Mouse (Mus musculus): ENCODE data around the gene Dap. TPM values are rescaled to one million over a fixed set of nuclear protein-coding genes. Genes with fewer than 3 reads are reported as not detected.

Dap gene
- polyA plus RNA-seq, 1 experiment from 2014 or later: 65.1 TPM

- no peaks in the 10 kb centered on the region for H3K27me3 ChIP-seq (ENCODE audit: control insufficient read depth, insufficient read depth, low read length)
- no peak overlapping the region for H3K27ac ChIP-seq (ENCODE audit: low read depth, low read length)
- no peak overlapping the region for H3K4me3 ChIP-seq (ENCODE audit: low read depth, low read length)
- WGBS (ENCODE audit: insufficient replicate concordance): 29% methylated on average over 6 of the region's 6 CpGs
- H3K9ac ChIP-seq (ENCODE audit: low read depth, low read length): no peak overlapping the region
- ATAC-seq (replicated peaks; ENCODE audit: insufficient number of reproducible peaks, low FRiP score, low TSS enrichment): peak; percentile 44
- no peaks in the 10 kb centered on the region for H3K36me3 ChIP-seq (ENCODE audit: control insufficient read depth, insufficient read depth, low read length)
- no peak overlapping the region for H3K4me2 ChIP-seq
- H3K4me1 ChIP-seq (ENCODE audit: control insufficient read depth, insufficient read depth, low read length): no peaks in the 10 kb centered on the region; the same call in 1 of the 2 replicates
- no peaks in the 10 kb centered on the region for H3K9me3 ChIP-seq (replicated peaks; ENCODE audit: control insufficient read depth, low read length)
These were observed 40.7 kb downstream of the Dap start for GRCm38 (mm10) chr15:31264827-31265226.

- no peaks in the 10 kb centered on the region for H3K9me3 ChIP-seq (replicated peaks; ENCODE audit: control insufficient read depth, low read length)
- H3K4me2 ChIP-seq: no peak overlapping the region
- no peaks in the 10 kb centered on the region for H3K27me3 ChIP-seq (ENCODE audit: control insufficient read depth, insufficient read depth, low read length)
- H3K27ac ChIP-seq (ENCODE audit: low read depth, low read length): no peak overlapping the region
- H3K36me3 ChIP-seq (ENCODE audit: control insufficient read depth, insufficient read depth, low read length): no peaks in the 10 kb centered on the region
- H3K4me3 ChIP-seq (ENCODE audit: low read depth, low read length): no peak overlapping the region
- 0 out of 2 replicates have a peak, but pooled peaks have one; percentile 43 for ATAC-seq (replicated peaks; ENCODE audit: insufficient number of reproducible peaks, low FRiP score, low TSS enrichment)
- WGBS (ENCODE audit: insufficient replicate concordance): 93% methylated on average over 8 of the region's 8 CpGs
- no peaks in the 10 kb centered on the region; the same call in 1 of the 2 replicates for H3K4me1 ChIP-seq (ENCODE audit: control insufficient read depth, insufficient read depth, low read length)
- no peak overlapping the region for H3K9ac ChIP-seq (ENCODE audit: low read depth, low read length)
These were observed 41.3 kb downstream of the Dap start for GRCm38 (mm10) chr15:31265404-31265803.

- no peaks in the 10 kb centered on the region for H3K27me3 ChIP-seq (ENCODE audit: control insufficient read depth, insufficient read depth, low read length)
- no peak overlapping the region for H3K27ac ChIP-seq (ENCODE audit: low read depth, low read length)
- H3K36me3 ChIP-seq (ENCODE audit: control insufficient read depth, insufficient read depth, low read length): no peaks in the 10 kb centered on the region
- no peaks in the 10 kb centered on the region for H3K9me3 ChIP-seq (replicated peaks; ENCODE audit: control insufficient read depth, low read length)
- H3K9ac ChIP-seq (ENCODE audit: low read depth, low read length): no peak overlapping the region
- no peaks in the 10 kb centered on the region; the same call in 1 of the 2 replicates for H3K4me1 ChIP-seq (ENCODE audit: control insufficient read depth, insufficient read depth, low read length)
- 89% methylated on average over 12 of the region's 12 CpGs for WGBS (ENCODE audit: insufficient replicate concordance)
- ATAC-seq (replicated peaks; ENCODE audit: insufficient number of reproducible peaks, low FRiP score, low TSS enrichment): no peak
- H3K4me3 ChIP-seq (ENCODE audit: low read depth, low read length): no peak overlapping the region
- H3K4me2 ChIP-seq: no peak overlapping the region
These were observed 41.7 kb downstream of the Dap start for GRCm38 (mm10) chr15:31265845-31266244.

GRCm38 (mm10) chr15:31268148-31268547 is 44.0 kb downstream of the Dap start:
- no peak overlapping the region for H3K27ac ChIP-seq (ENCODE audit: low read depth, low read length)
- H3K4me1 ChIP-seq (ENCODE audit: control insufficient read depth, insufficient read depth, low read length): no peaks in the 10 kb centered on the region
- no peak overlapping the region for H3K4me3 ChIP-seq (ENCODE audit: low read depth, low read length)
- no peaks in the 10 kb centered on the region for H3K36me3 ChIP-seq (ENCODE audit: control insufficient read depth, insufficient read depth, low read length)
- 85% methylated on average over 6 of the region's 6 CpGs for WGBS (ENCODE audit: insufficient replicate concordance)
- no peaks in the 10 kb centered on the region for H3K27me3 ChIP-seq (ENCODE audit: control insufficient read depth, insufficient read depth, low read length)
- no peak overlapping the region for H3K9ac ChIP-seq (ENCODE audit: low read depth, low read length)
- H3K9me3 ChIP-seq (replicated peaks; ENCODE audit: control insufficient read depth, low read length): no peaks in the 10 kb centered on the region
- H3K4me2 ChIP-seq: no peak overlapping the region
- ATAC-seq (replicated peaks; ENCODE audit: insufficient number of reproducible peaks, low FRiP score, low TSS enrichment): no peak

GRCm38 (mm10) chr15:31269558-31269957 is 45.4 kb downstream of the Dap start:
- ATAC-seq (replicated peaks; ENCODE audit: insufficient number of reproducible peaks, low FRiP score, low TSS enrichment): no peak
- WGBS (ENCODE audit: insufficient replicate concordance): 80% methylated on average over 4 of the region's 4 CpGs
- H3K27ac ChIP-seq (ENCODE audit: low read depth, low read length): no peak overlapping the region
- H3K9ac ChIP-seq (ENCODE audit: low read depth, low read length): no peak overlapping the region
- H3K27me3 ChIP-seq (ENCODE audit: control insufficient read depth, insufficient read depth, low read length): no peaks in the 10 kb centered on the region
- H3K4me1 ChIP-seq (ENCODE audit: control insufficient read depth, insufficient read depth, low read length): peaks cover 7% of the 10 kb centered on the region; the same call in 1 of the 2 replicates
- H3K36me3 ChIP-seq (ENCODE audit: control insufficient read depth, insufficient read depth, low read length): no peaks in the 10 kb centered on the region
- no peak overlapping the region for H3K4me2 ChIP-seq
- no peak overlapping the region for H3K4me3 ChIP-seq (ENCODE audit: low read depth, low read length)
- H3K9me3 ChIP-seq (replicated peaks; ENCODE audit: control insufficient read depth, low read length): no peaks in the 10 kb centered on the region

GRCm38 (mm10) chr15:31272695-31273094 is 48.6 kb downstream of the Dap start:
- Histone ChIP-seq H3K4me1 (ENCODE audit: control insufficient read depth, insufficient read depth, low read length) (peaks cover 12% of the 10 kb centered on the region), H3K36me3 (ENCODE audit: control insufficient read depth, insufficient read depth, low read length) (no peaks in the 10 kb centered on the region), H3K27ac (ENCODE audit: low read depth, low read length) (no peak overlapping the region), H3K4me2 (no peak overlapping the region), H3K27me3 (ENCODE audit: control insufficient read depth, insufficient read depth, low read length) (no peaks in the 10 kb centered on the region), H3K9ac (ENCODE audit: low read depth, low read length) (no peak overlapping the region), H3K9me3 (replicated peaks; ENCODE audit: control insufficient read depth, low read length) (no peaks in the 10 kb centered on the region), H3K4me3 (ENCODE audit: low read depth, low read length) (no peak overlapping the region)
- WGBS (ENCODE audit: insufficient replicate concordance): 83% methylated on average over 7 of the region's 7 CpGs
- ATAC-seq (replicated peaks; ENCODE audit: insufficient number of reproducible peaks, low FRiP score, low TSS enrichment): no peak

- Histone ChIP-seq H3K9me3 (replicated peaks; ENCODE audit: control insufficient read depth, low read length) (no peaks in the 10 kb centered on the region), H3K36me3 (ENCODE audit: control insufficient read depth, insufficient read depth, low read length) (no peaks in the 10 kb centered on the region), H3K27me3 (ENCODE audit: control insufficient read depth, insufficient read depth, low read length) (no peaks in the 10 kb centered on the region), H3K4me2 (no peak overlapping the region), H3K9ac (ENCODE audit: low read depth, low read length) (0 out of 2 replicates have a peak overlapping the region, but pooled peaks have one; percentile 12), H3K27ac (ENCODE audit: low read depth, low read length) (no peak overlapping the region), H3K4me3 (ENCODE audit: low read depth, low read length) (no peak overlapping the region), H3K4me1 (ENCODE audit: control insufficient read depth, insufficient read depth, low read length) (peaks cover 12% of the 10 kb centered on the region)
- WGBS (ENCODE audit: insufficient replicate concordance): 32% methylated on average over 10 of the region's 10 CpGs
- no peak for ATAC-seq (replicated peaks; ENCODE audit: insufficient number of reproducible peaks, low FRiP score, low TSS enrichment)
These were observed 49.4 kb downstream of the Dap start for GRCm38 (mm10) chr15:31273509-31273908.

GRCm38 (mm10) chr15:31278090-31278489 is 54.0 kb downstream of the Dap start:
- H3K27ac ChIP-seq (ENCODE audit: low read depth, low read length): no peak overlapping the region
- no peak overlapping the region for H3K9ac ChIP-seq (ENCODE audit: low read depth, low read length)
- H3K4me1 ChIP-seq (ENCODE audit: control insufficient read depth, insufficient read depth, low read length): peaks cover 19% of the 10 kb centered on the region
- no peak overlapping the region for H3K4me3 ChIP-seq (ENCODE audit: low read depth, low read length)
- no peak overlapping the region for H3K4me2 ChIP-seq
- WGBS (ENCODE audit: insufficient replicate concordance): 69% methylated on average over 4 of the region's 4 CpGs
- no peaks in the 10 kb centered on the region for H3K9me3 ChIP-seq (replicated peaks; ENCODE audit: control insufficient read depth, low read length)
- H3K27me3 ChIP-seq (ENCODE audit: control insufficient read depth, insufficient read depth, low read length): no peaks in the 10 kb centered on the region
- no peaks in the 10 kb centered on the region for H3K36me3 ChIP-seq (ENCODE audit: control insufficient read depth, insufficient read depth, low read length)
- no peak for ATAC-seq (replicated peaks; ENCODE audit: insufficient number of reproducible peaks, low FRiP score, low TSS enrichment)

GRCm38 (mm10) chr15:31279120-31279519 is 55.0 kb downstream of the Dap start:
- Histone ChIP-seq H3K9me3 (replicated peaks; ENCODE audit: control insufficient read depth, low read length) (no peaks in the 10 kb centered on the region), H3K4me2 (no peak overlapping the region), H3K4me3 (ENCODE audit: low read depth, low read length) (no peak overlapping the region), H3K36me3 (ENCODE audit: control insufficient read depth, insufficient read depth, low read length) (no peaks in the 10 kb centered on the region), H3K9ac (ENCODE audit: low read depth, low read length) (no peak overlapping the region), H3K4me1 (ENCODE audit: control insufficient read depth, insufficient read depth, low read length) (peaks cover 12% of the 10 kb centered on the region; the same call in 1 of the 2 replicates), H3K27me3 (ENCODE audit: control insufficient read depth, insufficient read depth, low read length) (no peaks in the 10 kb centered on the region), H3K27ac (ENCODE audit: low read depth, low read length) (no peak overlapping the region)
- 75% methylated on average over 2 of the region's 2 CpGs for WGBS (ENCODE audit: insufficient replicate concordance)
- ATAC-seq (replicated peaks; ENCODE audit: insufficient number of reproducible peaks, low FRiP score, low TSS enrichment): no peak
